ENCODE assay signal across 8 mouse cellular contexts in the genomic region with DNA sequence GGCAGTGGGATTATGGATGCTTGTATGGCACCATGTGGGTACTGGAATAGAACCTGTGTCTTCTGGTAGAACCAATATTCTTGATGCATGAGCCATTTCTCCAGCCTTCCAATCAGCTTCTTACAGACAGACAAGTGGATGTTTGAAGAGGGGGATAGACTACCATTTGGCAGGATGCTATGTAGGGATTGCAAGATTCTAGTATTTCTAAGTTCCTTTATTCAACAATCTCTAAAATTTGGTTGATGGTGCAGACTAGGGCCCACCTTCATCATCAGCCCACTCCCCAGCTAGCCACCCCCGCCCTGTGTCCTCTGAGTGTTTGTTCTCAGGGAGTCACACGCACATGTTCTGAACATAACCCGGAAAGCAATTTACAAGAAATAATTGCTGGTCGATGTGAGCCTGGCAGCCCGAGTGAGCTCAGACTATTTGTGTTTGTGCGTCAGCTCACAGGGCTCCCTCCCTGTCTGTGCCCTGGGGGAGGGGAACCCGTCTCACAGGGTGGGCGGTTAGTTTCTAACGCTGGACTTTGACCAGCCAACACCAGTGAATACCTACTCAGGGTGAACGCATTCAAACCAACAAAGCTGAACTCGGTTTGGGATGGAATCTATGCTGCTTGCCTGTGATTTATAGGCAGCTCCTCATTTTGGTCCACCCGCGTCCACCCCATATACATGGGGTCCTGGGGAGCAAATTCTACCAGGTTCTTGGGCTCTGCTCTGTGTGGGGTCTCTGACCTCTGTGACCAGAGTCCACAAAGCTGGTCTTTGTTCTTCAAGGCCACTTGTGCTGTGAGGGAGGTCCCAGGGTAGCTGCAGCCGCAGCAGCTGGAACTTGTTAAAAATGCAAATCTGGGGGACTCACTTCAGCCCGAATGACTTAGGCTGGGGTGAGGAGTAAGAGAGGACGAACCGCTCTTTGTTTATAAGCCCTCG. TPM values are rescaled to one million over a fixed set of nuclear protein-coding genes. Genes with fewer than 3 reads are reported as not detected.
A peak's percentile ranks its signal among the peaks of the same experiment; 100 is the strongest.
DNase-seq lines count a peak whose midpoint lies in the region; ATAC-seq and TF ChIP-seq lines count a peak whose summit lies in the region.

No protein-coding gene starts in this region.

- no peak overlapping the region for H3K4me3 ChIP-seq in embryonic facial prominence, embryonic 13.5 days
- no peak overlapping the region for H3K4me3 ChIP-seq in intestine, postnatal 0 days (ENCODE audit: low read depth, low read length)
- no peak overlapping the region for H3K4me3 ChIP-seq in liver, embryonic 16.5 days (ENCODE audit: low read depth, low read length)

- no peak for TF ChIP-seq CTCF in intestine, postnatal 0 days (IDR thresholded peaks at IDR 0.05; ENCODE audit: low read depth)

- peak; percentile 65 for ATAC-seq in embryonic facial prominence, embryonic 13.5 days (ENCODE audit: insufficient number of reproducible peaks, insufficient read depth, low FRiP score, low TSS enrichment, low read depth)
- peak; percentile 88 for ATAC-seq in intestine, postnatal 0 days
- peak; percentile 83 for ATAC-seq in liver, embryonic 16.5 days (ENCODE audit: low read depth)
- no peak for ATAC-seq in activated CD4-positive, CD25-positive, alpha-beta regulatory T cell, adult 4 months
- ATAC-seq in frontal cortex, adult (ENCODE audit: low TSS enrichment), result no peak

- no peaks in the 10 kb centered on the region for H3K9me3 ChIP-seq in embryonic facial prominence, embryonic 13.5 days
- H3K9me3 ChIP-seq in intestine, postnatal 0 days (ENCODE audit: control insufficient read depth), result no peaks in the 10 kb centered on the region
- no peaks in the 10 kb centered on the region for H3K9me3 ChIP-seq in liver, embryonic 16.5 days (replicated peaks; ENCODE audit: control insufficient read depth, low read length)

- peak overlapping the region; percentile 42 for H3K4me2 ChIP-seq in embryonic facial prominence, embryonic 13.5 days
- peak overlapping the region; percentile 48 for H3K4me2 ChIP-seq in intestine, postnatal 0 days (replicated peaks; ENCODE audit: low read depth)
- peak overlapping the region; percentile 36 for H3K4me2 ChIP-seq in liver, embryonic 16.5 days (ENCODE audit: low read depth, low read length)

- peak overlapping the region; percentile 17; the same call in 1 of the 2 replicates for H3K9ac ChIP-seq in embryonic facial prominence, embryonic 13.5 days
- no peak overlapping the region for H3K9ac ChIP-seq in intestine, postnatal 0 days (ENCODE audit: low read depth, low read length)
- H3K9ac ChIP-seq in liver, embryonic 16.5 days (ENCODE audit: low read depth, low read length), result no peak overlapping the region; the same call in 1 of the 2 replicates

- H3K4me1 ChIP-seq in embryonic facial prominence, embryonic 13.5 days, result peaks cover 60% of the 10 kb centered on the region
- 0 out of 2 replicates have a peak, but pooled peaks cover 2% of the 10 kb centered on the region for H3K4me1 ChIP-seq in intestine, postnatal 0 days (replicated peaks; ENCODE audit: control insufficient read depth, insufficient read depth, low read length)
- peaks cover 8% of the 10 kb centered on the region for H3K4me1 ChIP-seq in liver, embryonic 16.5 days (ENCODE audit: control insufficient read depth, low read depth, low read length)

- H3K36me3 ChIP-seq in embryonic facial prominence, embryonic 13.5 days, result no peaks in the 10 kb centered on the region
- no peaks in the 10 kb centered on the region for H3K36me3 ChIP-seq in intestine, postnatal 0 days (ENCODE audit: control insufficient read depth, insufficient read depth)
- H3K36me3 ChIP-seq in liver, embryonic 16.5 days (ENCODE audit: control insufficient read depth, insufficient read depth), result no peaks in the 10 kb centered on the region

- no peaks in the 10 kb centered on the region for H3K27me3 ChIP-seq in embryonic facial prominence, embryonic 13.5 days
- H3K27me3 ChIP-seq in intestine, postnatal 0 days (replicated peaks; ENCODE audit: control insufficient read depth, insufficient read depth, low read length), result no peaks in the 10 kb centered on the region
- H3K27me3 ChIP-seq in liver, embryonic 16.5 days (ENCODE audit: control insufficient read depth, insufficient read depth, low read depth, low read length), result 0 out of 2 replicates have a peak, but pooled peaks cover 2% of the 10 kb centered on the region

- 4% methylated on average over 18 of the region's 18 CpGs for WGBS in embryonic facial prominence, embryonic 13.5 days
- WGBS in intestine, postnatal 0 days, result 10% methylated on average over 18 of the region's 18 CpGs
- WGBS in liver, embryonic 16.5 days (ENCODE audit: insufficient replicate concordance), result 30% methylated on average over 18 of the region's 18 CpGs

- peak; percentile 45 to 57 for DNase-seq in adrenal gland, adult (ENCODE audit: inconsistent age in 2 of 2, low spot score in 1 of 2)
- no peak for DNase-seq in adrenal gland, postnatal 25 days
- no peak for DNase-seq in gastrocnemius, postnatal 25 days

- peak overlapping the region; percentile 93 for H3K27ac ChIP-seq in embryonic facial prominence, embryonic 13.5 days
- no peak overlapping the region for H3K27ac ChIP-seq in intestine, postnatal 0 days (ENCODE audit: low read depth, low read length)
- peak overlapping the region; percentile 69 for H3K27ac ChIP-seq in liver, embryonic 16.5 days (ENCODE audit: low read length)

RNA-seq across cellular contexts. Expression of a gene that starts 20.6 kb away (rescaled TPM):
- total RNA-seq in adrenal gland, postnatal 25 days (2021), result 4.1 and 4.5 TPM in 2 replicates
- 2.1 and 2.8 TPM in 2 replicates for polyA plus RNA-seq in embryonic facial prominence, embryonic 13.5 days (2015; fragmentation: Nextera tagmentation; extraction: Ambion mirVana)
- polyA plus RNA-seq in intestine, postnatal 0 days (2015; fragmentation: Nextera tagmentation; extraction: Ambion mirVana), result 0.50 and 0.55 TPM in 2 replicates
- 0.15 and 0.16 TPM in 2 replicates for polyA plus RNA-seq in liver, embryonic 16.5 days (2015; fragmentation: Nextera tagmentation; extraction: Ambion mirVana)
- not detected for polyA plus RNA-seq in activated CD4-positive, CD25-positive, alpha-beta regulatory T cell, adult 4 months (2017; shearing (Covaris generic))
- not detected for total RNA-seq in gastrocnemius, postnatal 25 days (2021)

RNA-seq across cellular contexts. Expression of a gene that starts 34.7 kb away (rescaled TPM):
- 33.9 and 55.8 TPM in 2 replicates for total RNA-seq in adrenal gland, postnatal 25 days (2021)
- 49.2 and 50.9 TPM in 2 replicates for polyA plus RNA-seq in embryonic facial prominence, embryonic 13.5 days (2015; fragmentation: Nextera tagmentation; extraction: Ambion mirVana)
- 83.6 and 91.4 TPM in 2 replicates for polyA plus RNA-seq in intestine, postnatal 0 days (2015; fragmentation: Nextera tagmentation; extraction: Ambion mirVana)
- polyA plus RNA-seq in liver, embryonic 16.5 days (2015; fragmentation: Nextera tagmentation; extraction: Ambion mirVana), result 20.5 and 26.3 TPM in 2 replicates
- 10 to 100 TPM; 26.7 to 34.1 TPM for polyA plus RNA-seq in activated CD4-positive, CD25-positive, alpha-beta regulatory T cell, adult 4 months (2017; shearing (Covaris generic))
- total RNA-seq in gastrocnemius, postnatal 25 days (2021), result 10 to 100 TPM; 33.6 to 35.4 TPM

RNA-seq across cellular contexts. Expression of a gene that starts 44.2 kb away (rescaled TPM):
- total RNA-seq in adrenal gland, postnatal 25 days (2021), result 7.3 and 8.7 TPM in 2 replicates
- 86.0 and 102 TPM in 2 replicates for polyA plus RNA-seq in embryonic facial prominence, embryonic 13.5 days (2015; fragmentation: Nextera tagmentation; extraction: Ambion mirVana)
- polyA plus RNA-seq in intestine, postnatal 0 days (2015; fragmentation: Nextera tagmentation; extraction: Ambion mirVana), result 21.7 and 22.9 TPM in 2 replicates
- 9.5 and 10.4 TPM in 2 replicates for polyA plus RNA-seq in liver, embryonic 16.5 days (2015; fragmentation: Nextera tagmentation; extraction: Ambion mirVana)
- 1 to 10 TPM; 1.7 to 4.3 TPM for polyA plus RNA-seq in activated CD4-positive, CD25-positive, alpha-beta regulatory T cell, adult 4 months (2017; shearing (Covaris generic))
- total RNA-seq in gastrocnemius, postnatal 25 days (2021), result 1 to 10 TPM; 7.0 to 7.9 TPM

Comparison
In these comparisons a context has a peak if more than half of its experiments do, and no peak if none do; other contexts are left out.
1. DNase-seq: peak in adrenal gland, adult (2 of 2); none in adrenal gland, postnatal 25 days (single experiment) and gastrocnemius, postnatal 25 days (single experiment).
2. ATAC-seq: peak in embryonic facial prominence, embryonic 13.5 days (single experiment), intestine, postnatal 0 days (single experiment) and liver, embryonic 16.5 days (single experiment); none in activated CD4-positive, CD25-positive, alpha-beta regulatory T cell, adult 4 months (single experiment) and frontal cortex, adult (single experiment).
3. Peak in every context shown above with its lines, with median percentiles within 50 percentile points of each other: H3K4me2 ChIP-seq.